Mouse (Mus musculus) monocyte, adult 5-6 weeks (primary cell): Measurements from ENCODE around the gene Lrch1. TPM values are rescaled to one million over a fixed set of nuclear protein-coding genes. Genes with fewer than 3 reads are reported as not detected.

Source experiments
- ATAC-seq: fragments of 153-309, 156-312 bp; replicated peaks from 2 replicates; pipeline ENCODE4 v1.8.0; 2017; ENCODE audit warnings: mild to moderate bottlenecking; ENCODE audit not compliant: low TSS enrichment, insufficient number of reproducible peaks, severe bottlenecking, poor library complexity, low FRiP score
- total RNA-seq: library from RNA; stranded (forward); fragments of 200-1000, 200-491, 200-594 nt; gene quantifications from 3 replicates; pipeline ENCODE4 v1.2.3, GENCODE M21; 2017

The Lrch1 gene
- total RNA-seq, 1 experiment from 2014 or later: 31.4 TPM

- ATAC-seq: no peak
Measured at GRCm38 (mm10) chr14:74792793-74793192, 154.9 kb downstream of the Lrch1 start.

GRCm38 (mm10) chr14:74790535-74790934 lies 157.1 kb downstream of the Lrch1 start:
- no peak for ATAC-seq

- no peak for ATAC-seq
Measured at GRCm38 (mm10) chr14:74788766-74789165, 158.9 kb downstream of the Lrch1 start.

GRCm38 (mm10) chr14:74787717-74788116 lies 160.0 kb downstream of the Lrch1 start:
- ATAC-seq: no peak

- no peak for ATAC-seq
Measured at GRCm38 (mm10) chr14:74784243-74784934, 163.3 kb downstream of the Lrch1 start.

GRCm38 (mm10) chr14:74774046-74774619 lies 173.5 kb downstream of the Lrch1 start:
- ATAC-seq: peak; percentile 53; the same call in 1 of the 2 replicates

GRCm38 (mm10) chr14:74767892-74768291 lies 179.8 kb downstream of the Lrch1 start:
- no peak for ATAC-seq

GRCm38 (mm10) chr14:74764191-74764918 lies 183.3 kb downstream of the Lrch1 start:
- ATAC-seq: peak; percentile 83

- ATAC-seq: 0 out of 2 replicates have a peak, but pooled peaks have one; percentile 14
Measured at GRCm38 (mm10) chr14:74736850-74737249, 210.8 kb downstream of the Lrch1 start.

- ATAC-seq: no peak
Measured at GRCm38 (mm10) chr14:74735471-74735870, 212.2 kb downstream of the Lrch1 start.

GRCm38 (mm10) chr14:74733397-74733796 lies 214.3 kb downstream of the Lrch1 start:
- ATAC-seq: no peak

GRCm38 (mm10) chr14:74732079-74732783 lies 215.4 kb downstream of the Lrch1 start, which contains the start of gene Esd:
TSS of gene Esd (plus strand) at chr14:74732297.
- ATAC-seq: peak; percentile 88

- no peak for ATAC-seq
Measured at GRCm38 (mm10) chr14:74731221-74732078, 216.2 kb downstream of the Lrch1 start.

GRCm38 (mm10) chr14:74723541-74723940 lies 224.1 kb downstream of the Lrch1 start:
- no peak for ATAC-seq

GRCm38 (mm10) chr14:74709054-74709453 lies 238.6 kb downstream of the Lrch1 start:
- 0 out of 2 replicates have a peak, but pooled peaks have one; percentile 56 for ATAC-seq
